Mouse (Mus musculus) limb, embryonic 10.5 days (tissue): ENCODE results near the gene Lrrc9. TPM values are rescaled to one million over a fixed set of nuclear protein-coding genes. Genes with fewer than 3 reads are reported as not detected.
A peak's percentile ranks its signal among the peaks of the same experiment; 100 is the strongest.

Source experiments
- DNase-seq: peaks from one replicate; pipeline ENCODE4 v3.0.0-alpha.2; 2017; ENCODE audit warnings: low spot score
- H3K27ac ChIP-seq: fragments of 300-500 bp; sonication (generic); 2 replicates; pipeline ENCODE4 v1.5.1; 2016; ENCODE audit warnings: mild to moderate bottlenecking
- H3K27me3 ChIP-seq: fragments of 300-500 bp; sonication (generic); 2 replicates; pipeline ENCODE4 v1.6.1; 2016; ENCODE audit warnings: low read depth, mild to moderate bottlenecking; ENCODE audit not compliant: poor library complexity, severe bottlenecking
- H3K36me3 ChIP-seq: fragments of 300-500 bp; sonication (generic); 2 replicates; pipeline ENCODE4 v1.6.1; 2016; ENCODE audit warnings: mild to moderate bottlenecking, moderate library complexity
- H3K4me1 ChIP-seq: fragments of 300-500 bp; sonication (generic); 2 replicates; pipeline ENCODE4 v1.6.1; 2016
- H3K4me3 ChIP-seq: fragments of 300-500 bp; sonication (generic); 2 replicates; pipeline ENCODE4 v1.5.1; 2016; ENCODE audit warnings: mild to moderate bottlenecking, moderate library complexity
- H3K9me3 ChIP-seq: fragments of 300-500 bp; sonication (generic); replicated peaks from 2 replicates; pipeline ENCODE4 v1.6.1; 2016; ENCODE audit warnings: mild to moderate bottlenecking
- WGBS: fragments of 180-500 bp; shearing (Covaris S2); methylation state at CpG from one replicate; pipeline ENCODE4 v1.1.7; 2016; 5-methylcytosine and 5-hydroxymethylcytosine counted together
- polyA plus RNA-seq: library from polyadenylated mRNA; unstranded; fragments of >200 nt; fragmentation: Nextera tagmentation; extraction: Ambion mirVana; gene quantifications from 2 replicates; pipeline ENCODE4 v1.2.1, GENCODE M21; 2016

The Lrrc9 gene
- polyA plus RNA-seq, 1 experiment from 2014 or later: 0.80 TPM

GRCm38 (mm10) chr12:72437676-72438341 is 3.9 kb upstream of the Lrrc9 start:
- H3K9me3 ChIP-seq: no peaks in the 10 kb centered on the region
- no peaks in the 10 kb centered on the region for H3K27me3 ChIP-seq
- WGBS: 86% methylated on average over 10 of the region's 10 CpGs
- no peak overlapping the region for H3K4me3 ChIP-seq
- no peak for DNase-seq
- H3K36me3 ChIP-seq: no peaks in the 10 kb centered on the region
- H3K27ac ChIP-seq: no peak overlapping the region
- H3K4me1 ChIP-seq: peaks cover 11% of the 10 kb centered on the region

GRCm38 (mm10) chr12:72438961-72439480 is 2.6 kb upstream of the Lrrc9 start:
- no peaks in the 10 kb centered on the region for H3K27me3 ChIP-seq
- no peak overlapping the region for H3K27ac ChIP-seq
- H3K4me1 ChIP-seq: peaks cover 11% of the 10 kb centered on the region
- 84% methylated on average over 6 of the region's 6 CpGs for WGBS
- H3K36me3 ChIP-seq: no peaks in the 10 kb centered on the region
- H3K9me3 ChIP-seq: no peaks in the 10 kb centered on the region
- H3K4me3 ChIP-seq: no peak overlapping the region
- no peak for DNase-seq

GRCm38 (mm10) chr12:72453941-72454340 is 12.3 kb downstream of the Lrrc9 start:
- H3K27me3 ChIP-seq: no peaks in the 10 kb centered on the region
- no peak for DNase-seq
- H3K27ac ChIP-seq: no peak overlapping the region
- no peaks in the 10 kb centered on the region for H3K9me3 ChIP-seq
- 82% methylated on average over 17 of the region's 17 CpGs for WGBS
- no peaks in the 10 kb centered on the region for H3K4me1 ChIP-seq
- H3K4me3 ChIP-seq: no peak overlapping the region
- H3K36me3 ChIP-seq: no peaks in the 10 kb centered on the region

- Histone ChIP-seq H3K9me3 (no peaks in the 10 kb centered on the region), H3K27ac (no peak overlapping the region), H3K27me3 (no peaks in the 10 kb centered on the region), H3K36me3 (no peaks in the 10 kb centered on the region), H3K4me1 (no peaks in the 10 kb centered on the region), H3K4me3 (no peak overlapping the region)
- 65% methylated on average over 11 of the region's 11 CpGs for WGBS
- DNase-seq: no peak
Observed at GRCm38 (mm10) chr12:72461191-72461893, 19.7 kb downstream of the Lrrc9 start.

- H3K27me3 ChIP-seq: no peaks in the 10 kb centered on the region
- no peaks in the 10 kb centered on the region for H3K36me3 ChIP-seq
- H3K27ac ChIP-seq: no peak overlapping the region
- H3K4me3 ChIP-seq: no peak overlapping the region
- DNase-seq: peak; percentile 59
- WGBS: 47% methylated on average over 5 of the region's 5 CpGs
- H3K4me1 ChIP-seq: no peaks in the 10 kb centered on the region
- no peaks in the 10 kb centered on the region for H3K9me3 ChIP-seq
Observed at GRCm38 (mm10) chr12:72461894-72462530, 20.3 kb downstream of the Lrrc9 start.

GRCm38 (mm10) chr12:72465826-72466501 is 24.3 kb downstream of the Lrrc9 start:
- Histone ChIP-seq H3K4me3 (no peak overlapping the region), H3K4me1 (no peaks in the 10 kb centered on the region), H3K27me3 (no peaks in the 10 kb centered on the region), H3K27ac (no peak overlapping the region), H3K36me3 (no peaks in the 10 kb centered on the region), H3K9me3 (no peaks in the 10 kb centered on the region)
- DNase-seq: no peak
- WGBS: 91% methylated on average over 5 of the region's 5 CpGs

- Histone ChIP-seq H3K4me1 (no peaks in the 10 kb centered on the region), H3K36me3 (no peaks in the 10 kb centered on the region), H3K4me3 (no peak overlapping the region), H3K27me3 (no peaks in the 10 kb centered on the region), H3K9me3 (no peaks in the 10 kb centered on the region), H3K27ac (no peak overlapping the region)
- 88% methylated on average over 1 of the region's 1 CpGs for WGBS
- no peak for DNase-seq
Observed at GRCm38 (mm10) chr12:72467269-72467668, 25.6 kb downstream of the Lrrc9 start.

- no peak for DNase-seq
- 94% methylated on average over 4 of the region's 4 CpGs for WGBS
- Histone ChIP-seq H3K36me3 (no peaks in the 10 kb centered on the region), H3K4me1 (no peaks in the 10 kb centered on the region), H3K27ac (no peak overlapping the region), H3K27me3 (no peaks in the 10 kb centered on the region), H3K4me3 (no peak overlapping the region), H3K9me3 (no peaks in the 10 kb centered on the region)
Observed at GRCm38 (mm10) chr12:72467789-72468188, 26.1 kb downstream of the Lrrc9 start.

GRCm38 (mm10) chr12:72476773-72477450 is 35.2 kb downstream of the Lrrc9 start:
- Histone ChIP-seq H3K36me3 (no peaks in the 10 kb centered on the region), H3K4me3 (no peak overlapping the region), H3K27me3 (no peaks in the 10 kb centered on the region), H3K4me1 (no peaks in the 10 kb centered on the region), H3K9me3 (no peaks in the 10 kb centered on the region), H3K27ac (no peak overlapping the region)
- DNase-seq: no peak
- 88% methylated on average over 2 of the region's 2 CpGs for WGBS

- no peaks in the 10 kb centered on the region for H3K9me3 ChIP-seq
- no peaks in the 10 kb centered on the region for H3K4me1 ChIP-seq
- H3K27ac ChIP-seq: no peak overlapping the region
- no peak overlapping the region for H3K4me3 ChIP-seq
- DNase-seq: no peak
- H3K36me3 ChIP-seq: no peaks in the 10 kb centered on the region
- H3K27me3 ChIP-seq: no peaks in the 10 kb centered on the region
Observed at GRCm38 (mm10) chr12:72482226-72482625, 40.6 kb downstream of the Lrrc9 start.

- Histone ChIP-seq H3K27me3 (no peaks in the 10 kb centered on the region), H3K4me3 (no peak overlapping the region), H3K36me3 (no peaks in the 10 kb centered on the region), H3K9me3 (no peaks in the 10 kb centered on the region), H3K4me1 (no peaks in the 10 kb centered on the region), H3K27ac (no peak overlapping the region)
- no peak for DNase-seq
Observed at GRCm38 (mm10) chr12:72484872-72485271, 43.2 kb downstream of the Lrrc9 start.

GRCm38 (mm10) chr12:72487498-72487897 is 45.8 kb downstream of the Lrrc9 start:
- H3K36me3 ChIP-seq: no peaks in the 10 kb centered on the region
- no peaks in the 10 kb centered on the region for H3K4me1 ChIP-seq
- no peak overlapping the region for H3K4me3 ChIP-seq
- 84% methylated on average over 3 of the region's 3 CpGs for WGBS
- no peak overlapping the region for H3K27ac ChIP-seq
- H3K27me3 ChIP-seq: no peaks in the 10 kb centered on the region
- no peak for DNase-seq
- H3K9me3 ChIP-seq: no peaks in the 10 kb centered on the region
